Mouse (Mus musculus): ENCODE results near the gene Dpm3. TPM values are rescaled to one million over a fixed set of nuclear protein-coding genes. Genes with fewer than 3 reads are reported as not detected.

Gene Dpm3
- total RNA-seq, 2 experiments from 2014 or later: 16.4 to 26.9 TPM

- no peak for TF ChIP-seq CTCF (IDR thresholded peaks at IDR 0.05)
- DNase-seq: no peak
- intact Hi-C loops (cut with DNase I): no loop called here
- Histone ChIP-seq H3K27ac (no peak overlapping the region), H3K4me3 (no peak overlapping the region)
These were observed 33.8 kb upstream of the Dpm3 start for GRCm38 (mm10) chr3:89225321-89225815.

GRCm38 (mm10) chr3:89225918-89226317, 33.2 kb upstream of the Dpm3 start:
- no peak for DNase-seq
- H3K27ac ChIP-seq: no peak overlapping the region
- intact Hi-C loops (cut with DNase I): no loop called here
- TF ChIP-seq CTCF (IDR thresholded peaks at IDR 0.05): no peak
- H3K4me3 ChIP-seq: no peak overlapping the region

GRCm38 (mm10) chr3:89226361-89226760, 32.8 kb upstream of the Dpm3 start:
- intact Hi-C loops (cut with DNase I): no loop called here
- Histone ChIP-seq H3K4me3 (no peak overlapping the region), H3K27ac (no peak overlapping the region)
- no peak for DNase-seq
- TF ChIP-seq CTCF (IDR thresholded peaks at IDR 0.05): no peak

- peak within 1 kb of the TSS; percentile 80 for H3K4me3 ChIP-seq
- DNase-seq: no peak
- TF ChIP-seq CTCF (IDR thresholded peaks at IDR 0.05): no peak
- intact Hi-C loops (cut with DNase I): no loop called here
- peak within 1 kb of the TSS; percentile 83 for H3K27ac ChIP-seq
These were observed 32.3 kb upstream of the Dpm3 start, which contains the start of gene Mtx1 for GRCm38 (mm10) chr3:89226900-89227299. Gene Mtx1, minus strand, starts transcription at chr3:89227088.

GRCm38 (mm10) chr3:89227307-89228179, 31.6 kb upstream of the Dpm3 start:
- TF ChIP-seq CTCF (IDR thresholded peaks at IDR 0.05): no peak
- peak overlapping the region; percentile 83 for H3K27ac ChIP-seq
- peak overlapping the region; percentile 80 for H3K4me3 ChIP-seq
- intact Hi-C loops (cut with DNase I): no loop called here
- peak; percentile 79 for DNase-seq

- peak overlapping the region; percentile 83 for H3K27ac ChIP-seq
- intact Hi-C loops (cut with DNase I): no loop called here
- peak; percentile 98 for TF ChIP-seq CTCF (IDR thresholded peaks at IDR 0.05)
These were observed 31.0 kb upstream of the Dpm3 start for GRCm38 (mm10) chr3:89228180-89228549.

GRCm38 (mm10) chr3:89228836-89229235, 30.3 kb upstream of the Dpm3 start, which contains the start of gene Muc1:
Gene Muc1, plus strand, starts transcription at chr3:89229057.
- no peak for TF ChIP-seq CTCF (IDR thresholded peaks at IDR 0.05)
- no peak for DNase-seq
- intact Hi-C loops (cut with DNase I): no loop called here
- H3K27ac ChIP-seq: peak within 1 kb of the TSS; percentile 83
- peak within 1 kb of the TSS; percentile 80 for H3K4me3 ChIP-seq

More at GRCm38 (mm10) chr3:89228180-89228549, 31.0 kb upstream of the Dpm3 start:
- DNase-seq: peak; percentile 90
- peak overlapping the region; percentile 80 for H3K4me3 ChIP-seq

GRCm38 (mm10) chr3:89229276-89229675, 29.9 kb upstream of the Dpm3 start:
- no peak for TF ChIP-seq CTCF (IDR thresholded peaks at IDR 0.05)
- no peak for DNase-seq
- intact Hi-C loops (cut with DNase I): no loop called here
- Histone ChIP-seq H3K4me3 (no peak overlapping the region), H3K27ac (no peak overlapping the region)

- H3K27ac ChIP-seq: no peak overlapping the region
- no peak for TF ChIP-seq CTCF (IDR thresholded peaks at IDR 0.05)
- no peak for DNase-seq
- H3K4me3 ChIP-seq: no peak overlapping the region
- intact Hi-C loops (cut with DNase I): no loop called here
These were observed 28.6 kb upstream of the Dpm3 start for GRCm38 (mm10) chr3:89230561-89230960.

- intact Hi-C loops (cut with DNase I): no loop called here
- no peak for TF ChIP-seq CTCF (IDR thresholded peaks at IDR 0.05)
- H3K27ac ChIP-seq: no peak overlapping the region
These were observed 27.8 kb upstream of the Dpm3 start for GRCm38 (mm10) chr3:89231345-89231744.

GRCm38 (mm10) chr3:89231772-89232275, 27.3 kb upstream of the Dpm3 start:
- Histone ChIP-seq H3K27ac (no peak overlapping the region), H3K4me3 (no peak overlapping the region)
- intact Hi-C loops (cut with DNase I): no loop called here
- DNase-seq: no peak
- TF ChIP-seq CTCF (IDR thresholded peaks at IDR 0.05): no peak

More at GRCm38 (mm10) chr3:89231345-89231744, 27.8 kb upstream of the Dpm3 start:
- H3K4me3 ChIP-seq: no peak overlapping the region
- DNase-seq: no peak

- Histone ChIP-seq H3K27ac (no peak overlapping the region), H3K4me3 (no peak overlapping the region)
- no peak for DNase-seq
- intact Hi-C loops (cut with DNase I): no loop called here
- TF ChIP-seq CTCF (IDR thresholded peaks at IDR 0.05): no peak
These were observed 26.5 kb upstream of the Dpm3 start for GRCm38 (mm10) chr3:89232614-89233013.

GRCm38 (mm10) chr3:89233562-89234110, 25.5 kb upstream of the Dpm3 start:
- Histone ChIP-seq H3K4me3 (no peak overlapping the region), H3K27ac (no peak overlapping the region)
- no peak for DNase-seq
- intact Hi-C loops (cut with DNase I): no loop called here
- no peak for TF ChIP-seq CTCF (IDR thresholded peaks at IDR 0.05)
